Mouse (Mus musculus) liver (tissue): ENCODE measurements around the gene Fam155a.

ENCODE experiments used
- DNase-seq: peaks from one replicate; pipeline ENCODE4 v3.0.0-alpha.2; 2020; ENCODE audit warnings: mixed read lengths

The Fam155a gene

DNA sequence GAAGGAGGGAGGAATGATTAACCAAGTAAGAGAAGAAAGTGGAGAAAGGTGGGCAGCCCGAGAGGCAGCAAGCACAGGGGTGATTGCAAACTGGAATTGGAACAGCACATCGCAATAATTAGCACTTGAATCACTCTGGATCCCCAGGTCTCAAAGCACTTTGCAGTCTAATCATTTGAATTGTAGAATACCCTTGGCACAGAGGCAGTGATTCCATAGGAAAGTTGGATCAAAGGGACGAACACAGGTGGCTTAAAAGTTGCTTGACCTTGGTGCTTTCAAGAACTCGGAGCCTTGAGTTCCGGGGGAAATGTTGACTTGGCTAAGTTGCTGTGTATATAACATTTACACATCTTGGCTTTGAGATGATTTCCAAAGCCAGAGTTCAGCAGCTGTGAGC lies 299.7 kb downstream of the Fam155a start:
- DNase-seq: no peak

DNA sequence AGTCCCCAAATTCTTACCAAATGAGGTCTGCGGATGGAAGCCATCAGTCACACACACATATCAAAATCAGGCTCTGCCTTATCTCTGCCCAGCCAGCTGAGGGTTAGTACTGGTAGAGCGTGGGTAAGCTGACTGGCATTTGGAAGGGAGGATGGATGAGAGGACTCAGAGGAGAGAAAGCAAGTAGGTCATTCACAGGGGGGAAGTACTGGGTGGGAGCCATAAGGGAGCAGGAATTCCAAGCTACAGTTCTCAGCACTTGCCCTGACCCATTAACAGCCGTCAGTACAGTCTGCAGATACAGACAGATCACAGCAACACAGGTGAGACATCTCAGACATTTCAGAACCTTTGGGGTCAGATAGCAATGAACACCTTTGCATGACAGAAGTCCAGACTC lies 300.8 kb downstream of the Fam155a start:
- no peak for DNase-seq

DNA sequence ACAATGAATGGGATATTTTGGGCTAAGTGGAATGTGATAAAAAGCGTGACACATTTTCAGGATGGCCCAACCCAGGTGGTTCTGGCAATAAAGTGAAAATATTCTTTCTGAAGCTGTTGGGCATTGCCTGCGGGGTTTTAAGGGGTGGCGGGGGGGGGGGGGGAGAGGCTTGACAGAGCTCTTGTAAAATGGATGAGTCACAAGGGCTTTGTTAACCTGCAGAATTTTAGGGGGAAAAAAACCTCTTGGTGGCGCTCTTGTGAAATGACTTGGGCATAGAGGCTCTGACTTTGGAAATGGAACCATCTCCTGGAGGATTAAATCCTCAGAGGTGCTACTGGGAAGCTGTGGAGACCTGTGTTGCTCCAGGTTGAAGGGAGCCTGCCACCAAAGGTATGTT lies 309.9 kb downstream of the Fam155a start:
- no peak for DNase-seq

DNA sequence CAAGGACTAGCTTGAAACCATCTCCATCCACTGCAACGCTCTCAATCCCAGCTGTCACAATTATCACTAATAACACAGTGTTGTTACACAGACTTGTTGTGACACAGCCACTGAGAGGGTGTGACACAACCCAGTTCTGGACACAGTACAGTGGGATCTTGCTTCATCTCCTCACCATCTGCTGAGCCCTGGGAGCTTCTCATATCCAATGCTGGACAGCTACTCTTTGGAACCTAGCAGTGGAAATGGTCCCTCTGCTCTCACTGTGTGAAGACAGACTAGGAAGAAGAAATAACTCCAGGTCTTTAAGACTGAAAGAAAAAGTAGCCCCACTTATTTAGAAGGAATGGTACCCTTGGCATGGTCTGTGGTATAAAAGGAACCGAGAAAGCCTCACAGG lies 310.3 kb downstream of the Fam155a start:
- DNase-seq: no peak

DNA sequence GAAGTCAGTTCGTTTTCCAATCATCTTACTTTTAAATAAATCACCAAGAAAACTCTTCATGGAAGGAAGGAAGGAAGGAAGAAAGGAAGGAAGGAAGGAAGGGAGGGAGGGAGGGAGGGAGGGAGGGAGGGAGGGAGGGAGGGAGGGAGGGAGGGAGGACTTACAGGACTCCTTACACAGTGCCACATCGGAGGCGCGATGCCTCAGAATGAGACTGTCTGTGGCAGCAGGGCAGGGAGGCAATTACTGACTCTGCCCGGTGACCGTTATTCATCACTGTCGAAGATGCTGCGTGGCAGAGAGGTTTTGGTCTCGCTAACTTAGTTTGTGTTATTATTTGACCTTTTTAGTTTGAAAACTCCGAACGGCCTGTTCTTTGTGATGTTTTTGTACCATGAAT lies 312.3 kb downstream of the Fam155a start:
- DNase-seq: no peak

DNA sequence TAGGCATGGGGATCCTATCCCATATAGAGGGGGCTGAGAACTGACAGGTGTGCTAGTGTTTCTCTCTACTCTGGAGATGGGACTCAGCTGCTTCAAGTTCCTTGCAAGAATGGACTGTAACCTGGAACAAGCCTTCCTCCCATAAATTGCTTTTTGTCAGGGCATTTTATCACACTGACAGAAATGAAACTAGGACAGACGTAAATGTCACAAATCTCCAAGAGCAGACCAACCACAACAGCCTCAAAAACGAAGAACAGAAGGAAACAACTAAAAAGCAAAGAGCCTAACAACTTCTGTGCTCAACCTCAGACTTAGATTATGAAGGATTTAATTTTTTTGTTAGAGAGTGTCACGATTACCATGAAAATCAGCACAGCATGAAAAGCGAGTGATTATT lies 315.8 kb downstream of the Fam155a start:
- no peak for DNase-seq

DNA sequence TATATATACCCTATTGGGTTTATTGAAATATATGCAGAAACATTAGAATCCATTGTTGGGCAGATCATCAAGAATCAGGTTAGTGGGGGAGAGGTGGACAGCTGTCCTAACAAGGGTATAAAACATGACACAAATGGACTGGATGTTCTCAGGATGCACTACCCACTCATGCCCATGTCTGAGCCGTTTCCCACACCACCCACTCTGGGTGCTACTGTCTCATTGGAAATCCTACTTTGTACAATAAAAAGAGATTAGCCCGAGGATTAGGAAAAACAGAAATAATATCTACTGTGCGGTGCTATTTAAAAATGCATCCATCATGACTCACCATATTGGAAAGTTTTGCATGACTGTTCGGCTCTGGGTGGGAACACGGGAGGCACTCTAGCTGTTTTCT lies 317.2 kb downstream of the Fam155a start:
- DNase-seq: no peak

DNA sequence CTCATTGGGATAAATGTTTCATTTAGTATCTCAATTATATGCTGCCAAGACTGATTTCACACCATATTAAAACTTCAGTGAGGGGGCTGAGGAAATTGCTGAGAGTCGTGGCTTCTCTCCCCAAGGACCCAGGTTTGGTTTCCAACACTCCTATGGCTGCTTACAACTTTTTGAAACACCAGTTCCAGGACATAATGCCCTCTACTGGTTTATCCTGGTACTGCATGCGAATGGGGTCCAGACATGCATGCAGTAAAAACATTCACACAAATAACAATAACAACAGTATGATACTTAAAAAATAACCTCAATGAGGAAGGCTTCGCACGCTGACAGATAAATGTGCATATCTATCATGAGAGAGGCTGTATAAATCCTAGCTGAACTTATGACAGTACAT lies 319.4 kb downstream of the Fam155a start:
- no peak for DNase-seq

DNA sequence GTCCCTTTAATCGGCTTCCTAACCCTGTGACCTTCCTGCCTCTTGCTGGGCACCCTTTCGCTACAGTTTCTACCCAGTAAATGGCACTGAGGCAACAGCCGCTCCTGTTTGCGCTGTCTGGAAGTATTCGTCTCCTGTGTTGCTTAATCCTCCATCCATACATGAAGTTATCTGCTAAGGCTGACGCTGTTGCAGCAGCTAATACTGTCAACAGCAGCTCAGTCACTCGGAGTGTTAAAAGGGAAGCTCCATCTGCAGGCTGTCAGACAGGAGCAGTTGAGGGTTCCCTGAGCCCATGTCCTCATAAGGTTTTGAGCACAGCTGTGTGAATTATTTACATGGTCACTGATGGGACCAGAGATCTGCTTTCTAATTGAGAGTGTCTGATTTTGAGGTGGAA lies 322.3 kb downstream of the Fam155a start:
- DNase-seq: no peak

DNA sequence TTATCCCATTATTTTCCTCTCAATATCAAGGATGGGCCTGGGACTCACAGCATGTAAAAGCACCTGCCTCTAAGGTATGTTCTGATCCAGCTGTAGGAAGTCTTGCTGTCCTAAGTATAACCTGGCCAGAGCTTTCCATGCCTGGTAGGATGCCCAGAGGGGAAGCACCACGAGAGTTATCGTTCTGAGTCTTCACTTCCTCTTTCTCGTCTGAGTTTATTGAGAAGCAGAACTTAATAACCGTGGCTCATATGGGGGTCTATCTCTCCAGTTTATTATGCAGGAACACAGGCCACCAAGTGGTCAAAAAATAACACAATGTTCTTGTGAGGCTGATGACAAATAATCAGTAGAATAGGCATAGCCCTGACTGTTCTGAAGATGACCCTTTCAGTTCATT lies 333.1 kb downstream of the Fam155a start:
- DNase-seq: no peak

DNA sequence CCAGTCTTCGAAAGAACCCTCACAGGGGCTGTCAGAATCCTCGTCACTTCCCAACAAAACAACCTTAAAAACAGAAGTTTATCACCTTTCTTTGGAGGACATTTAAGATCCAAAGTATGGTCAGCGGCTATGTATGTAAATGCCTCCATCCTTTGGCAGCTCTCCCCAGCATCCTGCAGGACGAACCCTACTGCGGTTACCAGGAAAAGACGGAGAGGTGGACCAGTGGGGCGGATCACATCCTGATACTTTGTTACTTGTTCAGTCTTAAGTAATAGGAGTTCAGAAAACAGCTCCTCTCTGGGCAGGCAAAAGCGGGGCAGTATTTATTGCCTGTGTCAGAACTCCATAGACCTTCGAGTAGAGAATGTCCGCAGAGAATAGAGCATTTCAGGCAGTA lies 335.5 kb downstream of the Fam155a start:
- DNase-seq: no peak

DNA sequence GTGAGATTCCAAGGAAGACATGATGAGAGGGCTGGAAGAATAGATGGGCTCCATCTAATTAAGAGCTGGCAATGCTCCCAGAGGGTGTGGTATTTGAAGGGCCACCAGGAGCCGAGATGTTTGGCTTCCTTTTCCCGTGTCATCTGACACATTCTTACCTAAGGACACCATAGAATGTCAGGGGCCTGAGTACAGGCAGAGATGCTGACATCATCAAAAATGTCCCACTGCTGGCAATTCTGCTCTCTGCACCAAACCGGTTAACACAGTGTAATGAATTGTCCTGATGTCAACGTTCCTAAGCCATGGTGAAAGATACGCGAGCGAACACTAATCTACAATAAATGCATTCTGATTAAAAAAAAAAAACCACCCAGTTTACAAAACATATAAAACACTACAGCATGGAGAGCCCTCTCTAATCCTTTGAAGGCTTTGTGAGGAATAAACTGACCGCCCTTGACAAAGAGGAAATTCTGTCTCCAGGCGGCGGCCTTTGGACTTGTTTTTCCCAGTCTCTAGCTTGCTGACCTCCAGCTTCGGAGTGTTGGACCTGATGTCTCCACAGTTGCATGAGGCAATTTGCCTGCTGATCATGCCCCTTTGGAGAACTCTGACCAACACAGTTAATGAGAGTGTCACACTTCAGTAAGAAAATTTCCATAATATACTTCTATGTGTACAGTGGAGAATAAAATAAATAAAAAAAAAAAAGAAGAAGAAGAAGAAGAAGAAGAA lies 338.2 kb downstream of the Fam155a start:
- DNase-seq: no peak

DNA sequence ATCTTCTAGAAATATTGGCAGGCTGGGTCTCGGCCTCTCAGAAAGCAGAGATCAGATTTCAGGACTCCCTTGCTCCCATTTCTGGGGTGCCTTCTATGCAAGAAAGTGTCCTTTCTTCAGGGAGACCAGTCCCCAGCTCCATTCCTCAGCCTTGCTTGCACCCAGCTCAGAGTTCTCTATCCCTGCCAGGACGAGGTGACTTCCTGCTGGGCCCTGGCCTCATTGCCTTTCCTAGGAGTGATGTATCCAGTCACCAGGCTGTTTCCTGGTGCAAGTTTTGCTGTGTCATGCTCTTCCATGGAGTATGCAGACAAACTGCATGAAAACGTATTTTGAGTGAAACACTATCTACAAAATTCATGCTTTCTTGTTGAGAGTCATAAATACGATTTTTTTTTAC lies 342.1 kb downstream of the Fam155a start:
- DNase-seq: no peak

DNA sequence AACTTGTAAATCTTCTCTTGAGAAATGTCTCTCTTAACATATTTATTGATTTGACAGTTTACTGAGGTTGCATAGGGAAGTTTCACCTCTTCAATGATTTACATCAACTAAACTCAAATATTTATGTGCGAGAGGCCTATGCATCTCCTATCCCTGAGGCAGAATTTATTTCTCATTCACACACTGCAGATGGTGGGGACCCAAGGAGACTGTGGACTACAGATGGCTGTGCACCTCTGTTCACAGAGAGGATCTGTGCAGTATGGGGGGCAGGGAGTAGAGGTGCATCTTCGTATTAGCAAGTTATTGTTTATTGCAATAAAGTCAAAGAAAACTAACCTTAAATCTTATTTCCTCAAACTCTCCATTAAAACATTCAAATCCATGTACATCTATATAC lies 346.9 kb downstream of the Fam155a start:
- no peak for DNase-seq

DNA sequence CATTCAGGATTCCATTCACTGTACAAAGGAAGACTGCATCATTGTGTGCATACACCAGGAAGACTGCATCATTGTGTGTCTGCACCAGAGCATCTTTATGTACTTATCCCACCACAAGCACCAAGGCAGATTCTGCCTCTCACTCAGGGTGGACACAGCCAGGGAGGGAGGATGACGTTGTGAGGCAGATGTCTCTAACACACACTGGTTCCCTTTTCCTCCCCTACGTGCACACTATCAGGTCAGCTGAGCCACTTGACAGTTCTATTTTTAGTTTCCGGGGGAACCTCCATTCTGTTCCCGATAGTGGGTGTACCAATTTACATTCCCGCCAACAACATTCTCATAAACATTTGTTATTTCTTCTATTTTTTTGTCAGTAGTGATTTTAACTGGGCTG lies 347.4 kb downstream of the Fam155a start:
- no peak for DNase-seq

DNA sequence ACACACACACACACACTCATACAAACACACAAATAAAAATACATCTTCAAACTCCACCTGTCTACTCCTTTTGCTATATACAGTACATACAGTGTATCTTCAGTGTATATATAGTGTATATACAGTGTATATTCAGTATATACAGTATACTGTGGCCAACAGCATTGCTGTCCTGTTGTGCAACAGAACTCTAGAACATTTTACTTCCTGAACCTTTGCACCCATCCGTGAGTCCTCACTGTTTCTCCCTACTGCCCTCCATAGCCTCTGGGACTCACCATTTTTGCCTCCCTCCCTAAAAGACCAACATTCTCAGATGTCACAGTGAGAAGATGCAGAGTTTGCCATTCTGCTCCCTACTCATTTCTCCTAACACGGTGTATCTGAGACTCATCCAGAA lies 347.8 kb downstream of the Fam155a start:
- DNase-seq: no peak

DNA sequence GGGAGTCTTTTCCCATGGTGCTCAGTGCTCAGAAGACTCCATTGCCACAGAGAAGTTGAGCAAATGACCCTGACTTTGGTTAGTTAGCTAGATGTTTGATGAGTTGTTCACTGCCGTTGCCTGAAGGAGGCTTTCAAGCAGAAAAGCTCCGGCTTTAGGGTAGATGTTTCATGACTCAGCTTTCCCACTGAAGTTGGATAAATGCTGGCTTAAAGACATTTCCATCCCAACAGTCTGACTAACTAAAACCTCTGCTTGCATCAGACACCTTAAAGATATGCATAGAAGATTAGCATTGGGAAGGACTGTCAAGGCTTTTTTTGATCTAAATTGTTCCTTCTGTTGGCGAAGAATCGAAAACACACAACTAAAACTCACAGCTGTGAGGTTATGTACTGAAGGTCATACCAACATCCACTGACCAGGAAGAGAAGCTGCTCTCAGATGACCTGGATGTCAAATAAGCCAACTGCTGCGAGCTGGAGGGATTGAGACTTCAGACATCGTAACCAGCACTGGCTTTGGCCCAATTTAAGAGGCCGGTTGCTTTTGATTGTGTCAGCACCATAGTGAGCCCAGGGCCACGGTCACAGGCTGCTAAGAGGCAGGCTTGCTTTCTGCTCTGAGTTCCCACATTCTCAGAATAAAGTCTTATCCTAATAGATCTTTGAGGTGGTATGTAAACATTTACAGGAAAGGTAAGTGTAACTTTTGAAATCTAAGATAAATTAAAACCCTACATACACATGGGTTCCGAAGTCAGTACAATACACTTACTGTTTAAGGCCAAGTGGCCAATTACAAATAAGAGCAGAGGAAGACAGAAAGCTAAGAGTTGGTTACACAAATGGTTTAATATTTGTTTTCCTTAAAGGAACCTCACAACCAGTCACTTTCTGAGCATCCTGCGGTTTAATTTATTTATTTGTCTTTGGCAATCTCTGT lies 351.8 kb downstream of the Fam155a start:
- DNase-seq: no peak

DNA sequence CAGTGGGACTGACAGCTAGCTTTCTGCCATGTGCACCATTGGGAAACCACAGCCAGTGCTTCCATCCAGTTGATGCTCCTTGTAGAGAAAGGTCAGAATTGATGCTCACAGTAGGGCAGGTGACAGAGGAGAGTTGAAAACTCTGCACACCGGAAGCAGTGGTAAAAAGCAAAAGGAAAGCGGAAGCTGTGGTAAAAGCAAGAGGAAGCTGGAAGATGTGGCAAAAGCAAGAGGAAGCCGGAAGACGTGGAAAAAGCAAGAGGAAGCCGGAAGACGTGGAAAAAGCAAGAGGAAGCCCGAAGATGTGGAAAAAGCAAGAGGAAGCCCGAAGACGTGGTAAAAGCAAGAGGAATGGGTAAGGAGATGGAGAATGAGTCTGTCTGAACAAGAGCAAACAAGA lies 354.8 kb downstream of the Fam155a start:
- DNase-seq: no peak

DNA sequence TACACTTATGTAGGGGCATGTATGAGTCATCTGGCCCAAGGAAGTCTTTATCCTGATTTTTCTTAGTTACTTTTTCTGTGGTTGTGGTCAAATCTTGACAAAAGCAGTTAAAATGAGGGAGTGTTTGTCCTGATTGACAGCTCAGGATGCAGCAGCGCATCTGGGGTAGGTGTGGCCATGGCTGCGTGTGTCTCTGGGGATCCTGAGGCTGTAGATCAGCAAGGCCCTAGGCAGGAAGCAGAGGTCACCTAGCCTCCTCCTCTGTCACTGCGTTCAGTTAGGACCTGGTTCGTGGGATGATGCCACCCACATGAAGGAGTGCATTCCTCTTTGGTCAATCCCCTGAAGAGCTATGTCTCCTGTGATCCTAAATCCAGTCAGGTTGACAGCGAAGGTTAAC lies 362.5 kb downstream of the Fam155a start:
- no peak for DNase-seq

DNA sequence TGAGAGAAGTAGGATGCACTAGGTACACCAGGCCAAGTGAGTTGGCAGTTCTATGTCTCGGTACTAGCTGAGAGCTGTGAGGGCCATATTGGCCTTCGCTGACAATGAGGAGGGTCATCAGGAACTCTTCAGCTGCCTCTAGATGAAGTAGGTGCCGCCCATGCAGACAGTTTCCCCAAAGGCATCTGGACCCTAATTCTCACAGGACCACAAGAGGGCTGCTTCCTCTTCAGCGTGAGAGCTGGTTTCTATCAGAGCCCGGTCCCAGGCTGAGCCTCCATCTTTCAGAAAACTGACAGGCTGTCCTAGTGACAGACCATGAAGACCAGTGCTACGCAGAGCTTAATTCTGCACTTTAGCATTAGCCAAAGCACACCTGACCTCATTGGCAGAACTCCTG lies 364.8 kb downstream of the Fam155a start:
- no peak for DNase-seq

DNA sequence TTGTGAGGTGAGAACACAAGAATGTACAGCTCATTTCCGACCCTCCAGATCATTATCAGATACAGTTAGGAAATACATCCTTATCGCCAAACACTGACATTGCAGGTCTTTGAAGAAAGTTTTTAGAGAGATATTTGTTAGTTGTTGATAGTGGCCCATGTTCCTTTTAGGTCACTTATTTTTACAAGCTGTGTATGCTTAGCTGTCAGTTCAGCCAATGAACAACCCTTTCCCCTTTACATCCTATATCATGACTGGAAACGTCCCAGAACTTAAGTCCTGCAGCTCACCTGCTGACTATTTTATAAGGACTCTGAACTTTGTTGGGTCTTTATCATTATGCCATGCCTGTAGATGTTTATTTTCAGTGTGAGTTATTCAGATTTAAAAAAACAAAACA lies 366.3 kb downstream of the Fam155a start:
- no peak for DNase-seq

DNA sequence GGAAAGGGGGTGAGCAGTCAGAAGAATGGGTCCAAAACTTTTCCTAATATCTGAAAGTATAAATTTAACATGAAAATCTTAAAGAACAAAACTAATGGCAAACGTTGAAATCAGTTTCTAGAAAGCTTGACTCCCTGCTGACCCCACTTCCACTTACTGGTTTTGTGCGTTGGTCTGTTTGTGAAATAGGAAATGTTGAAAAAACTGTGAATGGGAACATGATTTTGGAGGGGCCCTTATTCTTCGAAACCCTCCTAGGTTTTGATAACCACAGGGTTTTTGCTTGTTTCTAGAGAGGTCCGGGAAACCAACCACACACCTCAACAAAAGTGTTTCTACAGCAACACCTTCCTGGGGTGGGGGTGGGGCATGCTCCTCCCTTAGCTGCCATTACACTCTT lies 368.6 kb downstream of the Fam155a start:
- no peak for DNase-seq

DNA sequence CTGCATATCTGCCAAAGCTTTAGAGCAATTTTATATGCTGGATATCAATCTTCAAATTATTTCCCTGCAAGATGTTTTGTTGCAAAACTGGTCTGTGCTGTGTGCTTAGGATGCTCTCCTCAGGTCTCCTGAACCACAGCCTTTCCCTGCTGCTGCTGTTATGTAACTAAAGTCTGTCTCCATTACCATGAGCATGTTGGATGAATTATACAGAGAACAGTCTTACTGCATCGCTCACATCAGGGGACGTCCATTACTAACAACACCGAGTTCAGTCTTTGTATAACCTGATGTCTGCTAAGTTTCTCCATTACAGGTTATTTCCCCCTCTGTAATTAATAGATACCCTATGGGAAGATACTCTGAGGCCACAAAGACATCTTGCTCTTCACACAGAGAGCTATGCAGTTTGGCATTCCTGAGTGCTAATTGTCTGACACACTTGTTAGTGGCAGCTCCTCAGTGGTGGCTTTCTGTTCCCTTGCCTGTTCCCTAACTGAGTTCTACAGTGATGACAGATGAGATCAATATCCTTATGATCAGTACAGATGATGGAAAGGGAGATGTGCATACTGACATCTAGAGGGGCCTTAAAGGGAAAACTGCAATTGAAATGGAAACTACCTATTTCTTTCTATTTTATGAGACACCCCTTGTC lies 372.2 kb downstream of the Fam155a start:
- DNase-seq: no peak

DNA sequence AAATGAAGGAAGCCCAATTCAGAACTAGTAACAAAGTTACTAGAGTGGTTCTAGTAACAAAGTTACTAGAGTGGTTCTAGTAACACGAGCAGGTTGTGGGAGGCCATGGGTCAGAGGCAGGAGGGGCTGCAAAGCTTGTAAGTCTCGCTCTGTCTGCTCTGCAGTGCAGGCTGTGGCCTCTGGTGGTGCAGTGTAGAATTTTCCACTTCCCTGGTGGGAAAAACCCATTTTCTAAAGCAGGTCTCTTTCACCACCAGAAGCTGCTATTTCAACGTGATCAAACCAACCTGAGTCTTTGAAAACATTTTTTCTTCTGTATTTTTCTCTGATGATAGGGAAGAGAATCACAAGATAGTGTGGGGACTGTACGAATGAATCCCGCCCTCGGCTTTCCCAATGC lies 372.9 kb downstream of the Fam155a start:
- DNase-seq: no peak
